Mouse (Mus musculus): ENCODE results near the gene Cyp3a57.
"Not testable (repeated sequence)": the region's sequence is repeated elsewhere in the genome, so short reads cannot be mapped to it uniquely, and the experiment has no call there.

Cyp3a57 gene

GRCm38 (mm10) chr5:145344941-145345340 lies at the start of gene Cyp3a57:
Gene Cyp3a57, plus strand, starts transcription at chr5:145345279.
- CTCF ChIA-PET: interaction anchor here (0.7 kb wide), 1 partner anchor 13 kb away, joined by 5 read pairs; no protein-coding TSS in a partner anchor

DNA sequence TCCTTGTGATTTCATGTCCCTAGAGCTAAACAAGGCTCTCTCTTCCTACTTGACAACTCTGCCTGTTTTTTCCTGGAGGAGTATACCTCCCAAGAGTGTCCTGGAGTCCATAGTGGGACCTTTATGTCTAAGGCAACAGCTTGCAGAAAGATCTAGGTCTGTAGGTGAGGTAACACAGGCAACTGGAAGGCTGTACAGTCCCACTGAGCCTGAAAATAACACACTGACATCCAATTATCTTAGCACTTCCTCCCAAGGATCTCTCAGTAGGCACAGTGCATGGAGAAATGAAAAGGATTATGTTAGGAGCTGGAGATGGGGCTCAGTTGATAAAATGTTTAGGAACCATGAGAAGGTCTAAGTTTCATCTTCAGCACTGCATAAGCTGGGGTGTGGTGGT lies 44.6 kb upstream of the Cyp3a57 start:
- CTCF ChIA-PET: no interaction called here

- CTCF ChIA-PET: not testable (repeated sequence)
Measured at GRCm38 (mm10) chr5:145301796-145302195, 43.3 kb upstream of the Cyp3a57 start.

- CTCF ChIA-PET: no interaction called here
Measured at GRCm38 (mm10) chr5:145302424-145302823, 42.7 kb upstream of the Cyp3a57 start.

GRCm38 (mm10) chr5:145306953-145307352 lies 38.1 kb upstream of the Cyp3a57 start:
- CTCF ChIA-PET: not testable (repeated sequence)

DNA sequence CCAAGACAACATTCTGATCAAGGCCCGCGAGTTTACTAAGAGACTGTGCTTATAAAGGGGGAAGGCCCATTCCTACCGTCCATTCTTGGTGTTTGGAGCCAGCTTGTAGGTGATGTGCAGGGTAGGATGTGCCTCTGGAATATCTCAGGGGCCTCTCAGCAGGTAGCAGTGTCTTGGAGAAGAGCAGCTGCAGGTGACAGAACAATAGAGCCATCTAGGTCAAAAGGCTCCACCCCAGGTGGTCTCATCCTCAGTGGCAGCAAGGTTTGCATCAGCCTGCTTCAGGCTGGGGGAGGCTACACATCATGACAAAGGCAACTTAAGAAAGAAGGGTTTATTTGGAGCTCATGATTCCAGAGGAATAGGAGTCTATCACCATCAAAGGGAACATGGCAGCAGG lies 37.3 kb upstream of the Cyp3a57 start:
- CTCF ChIA-PET: not testable (repeated sequence)

GRCm38 (mm10) chr5:145313845-145314244 lies 31.2 kb upstream of the Cyp3a57 start:
- CTCF ChIA-PET: no interaction called here

DNA sequence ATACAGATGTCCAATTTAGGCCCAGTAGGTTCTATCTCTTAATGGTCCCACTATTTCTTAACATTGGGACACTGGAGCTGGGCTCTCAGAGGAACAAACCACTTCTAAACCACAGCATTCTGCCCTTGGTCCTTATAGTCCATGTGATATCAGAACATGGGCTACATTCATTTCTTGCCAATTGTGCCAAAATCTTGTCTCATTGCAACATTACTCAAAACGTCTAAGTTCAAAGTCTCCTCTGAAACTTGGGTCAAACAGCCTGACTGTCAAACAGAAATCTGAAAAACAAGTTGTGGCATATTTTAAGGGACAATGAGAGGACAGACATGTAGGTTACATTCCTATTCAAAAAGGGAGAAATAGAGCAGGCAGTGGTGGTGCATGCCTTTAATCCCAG lies 27.9 kb upstream of the Cyp3a57 start:
- CTCF ChIA-PET: no interaction called here

DNA sequence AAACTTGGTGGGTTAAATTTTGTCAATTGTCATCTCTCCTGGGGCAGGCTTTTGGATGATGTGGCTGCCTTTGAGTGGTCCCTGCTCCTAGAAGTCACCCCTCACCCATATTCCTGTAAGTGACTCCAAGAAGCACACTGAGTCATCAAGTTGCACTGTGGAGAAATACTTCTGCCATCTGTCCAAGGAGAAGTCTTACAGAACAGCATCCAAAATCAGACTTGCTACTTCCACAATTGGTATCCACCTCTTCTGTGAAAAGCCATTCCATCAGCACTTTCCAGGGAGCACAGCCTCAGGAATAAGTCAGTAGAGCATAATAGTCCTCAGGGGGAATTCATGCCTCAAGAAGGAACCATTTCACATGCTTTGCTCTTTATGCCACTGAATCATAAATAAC lies 6.3 kb upstream of the Cyp3a57 start:
- CTCF ChIA-PET: not testable (repeated sequence)

DNA sequence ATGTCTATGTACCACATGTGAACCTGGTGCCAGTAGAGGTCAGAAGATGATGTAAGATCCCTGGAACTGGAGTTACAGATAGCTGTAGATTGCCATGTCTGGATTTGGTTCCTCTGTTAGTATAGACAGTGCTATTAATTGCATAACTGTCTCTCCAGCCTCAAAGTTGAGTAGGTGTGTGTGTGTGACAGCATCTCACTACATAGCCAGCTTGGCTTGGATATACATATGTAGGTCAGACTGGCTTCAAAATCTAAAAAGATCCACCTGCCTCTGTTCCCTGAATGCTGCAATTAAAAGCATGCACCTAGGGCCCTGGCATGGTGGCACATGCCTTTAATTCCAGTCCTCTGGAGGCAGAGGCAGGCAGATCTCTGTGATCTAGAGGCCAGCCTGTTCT lies 4.6 kb downstream of the Cyp3a57 start:
- CTCF ChIA-PET: no interaction called here

- CTCF ChIA-PET: no interaction called here
Measured at GRCm38 (mm10) chr5:145353081-145353480, 8.0 kb downstream of the Cyp3a57 start.

DNA sequence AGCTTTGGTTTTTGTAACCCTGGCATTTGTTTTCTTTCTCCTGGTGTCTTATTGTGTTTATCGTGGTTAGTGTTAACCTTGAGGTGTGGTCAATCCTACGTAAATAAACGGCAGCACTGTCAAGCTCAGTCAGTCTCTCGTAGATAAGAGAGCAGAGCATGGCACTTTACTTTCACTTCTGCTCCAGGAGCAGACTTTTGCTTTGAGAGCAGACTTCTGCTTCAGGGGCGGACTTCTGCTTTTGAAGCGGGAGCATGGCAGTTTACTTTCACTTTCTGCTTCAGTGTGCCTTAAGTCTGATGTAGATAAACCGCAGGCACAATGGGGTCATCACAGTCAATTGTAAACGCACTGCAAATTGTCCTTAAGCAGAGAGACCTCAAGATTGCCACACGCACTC lies 70.3 kb downstream of the Cyp3a57 start:
- CTCF ChIA-PET: not testable (repeated sequence)

GRCm38 (mm10) chr5:145422287-145422686 lies 77.2 kb downstream of the Cyp3a57 start:
- CTCF ChIA-PET: no interaction called here

DNA sequence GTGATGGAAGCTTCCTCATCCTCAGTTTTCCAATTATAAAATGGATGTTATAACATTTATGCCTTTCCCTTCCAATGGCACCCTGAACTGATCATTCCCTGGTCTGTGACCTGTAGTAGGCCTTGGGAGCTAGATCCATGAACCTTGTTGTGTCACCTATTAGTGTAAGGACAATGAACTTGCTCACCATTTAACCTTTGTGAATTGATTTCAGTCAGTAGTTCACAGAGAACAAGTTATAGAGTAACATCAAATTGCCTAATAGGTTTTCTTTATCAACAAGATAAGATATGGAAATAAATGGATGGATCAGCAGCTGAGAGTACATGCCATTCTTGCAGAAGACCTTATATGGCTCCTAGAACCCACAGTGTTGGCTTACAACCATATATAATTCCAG lies 85.9 kb downstream of the Cyp3a57 start:
- CTCF ChIA-PET: no interaction called here

DNA sequence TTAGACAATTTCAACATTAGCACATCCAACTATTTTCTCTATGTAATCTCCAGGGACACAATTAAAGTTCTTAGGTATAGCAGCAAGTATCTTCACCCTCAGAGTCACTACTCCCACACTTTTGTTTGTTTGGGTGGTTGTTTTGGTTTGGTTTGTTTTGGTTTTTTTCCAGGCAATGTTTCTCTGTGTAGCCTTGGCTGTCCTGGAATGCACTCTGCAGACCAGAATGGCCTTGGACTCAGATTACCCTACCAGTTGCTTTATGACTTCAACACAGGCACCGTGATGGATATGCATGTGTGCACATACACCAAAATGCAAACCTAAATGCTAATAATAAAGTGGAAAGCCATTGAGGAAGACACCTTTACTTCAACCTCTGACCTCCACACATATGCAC lies 88.6 kb downstream of the Cyp3a57 start:
- CTCF ChIA-PET: no interaction called here
